ENCODE assay signal across 12 mouse cellular contexts in the genomic region with DNA sequence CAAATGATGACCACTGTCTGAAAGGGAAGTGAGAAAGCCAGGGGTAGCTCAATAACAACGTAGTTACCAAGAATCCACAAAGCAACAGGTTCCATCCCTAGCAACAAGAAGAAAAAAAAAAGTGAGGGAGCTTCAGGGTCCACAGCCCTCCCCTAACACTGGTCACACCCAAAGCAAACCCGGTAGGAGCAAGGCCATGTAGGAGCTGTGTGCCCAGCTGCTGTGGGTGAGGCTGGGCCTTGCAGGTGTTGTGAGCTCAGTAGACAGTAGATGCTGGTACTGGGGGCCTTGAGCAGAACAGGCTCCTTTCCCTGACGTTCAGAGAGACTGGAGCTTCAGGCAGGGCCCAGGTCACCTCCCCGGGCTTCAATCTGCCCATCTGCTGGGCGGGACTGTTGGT. TPM values are rescaled to one million over a fixed set of nuclear protein-coding genes. Genes with fewer than 3 reads are reported as not detected.
DNase-seq lines count a peak whose midpoint lies in the region; ATAC-seq and TF ChIP-seq lines count a peak whose summit lies in the region.
"Had no signal": no experiment of that assay in that cellular context is flagged by ENCODE, and none has a peak within 500 bp of the region (broad histone marks: within the 10 kb centered on the region; RNA-seq: fewer than 3 reads in every experiment).

No protein-coding gene starts in this region.

- H3K27me3 ChIP-seq in intestine, embryonic 14.5 days (replicated peaks; ENCODE audit: control insufficient read depth, insufficient read depth, low read length): no peaks in the 10 kb centered on the region
- no peaks in the 10 kb centered on the region for H3K27me3 ChIP-seq in intestine, postnatal 0 days (replicated peaks; ENCODE audit: control insufficient read depth, insufficient read depth, low read length)
- no peaks in the 10 kb centered on the region for H3K27me3 ChIP-seq in testis, adult 2 months (ENCODE audit: control insufficient read depth, insufficient read depth, low read length)
- no peaks in the 10 kb centered on the region for H3K27me3 ChIP-seq in hindbrain, postnatal 0 days (ENCODE audit: insufficient read depth, low read length)
- no peaks in the 10 kb centered on the region for H3K27me3 ChIP-seq in stomach, postnatal 0 days (ENCODE audit: control insufficient read depth, insufficient read depth, low read length)
- H3K27me3 ChIP-seq: embryonic facial prominence, embryonic 12.5 days had no signal

- peak; percentile 17; the same call in 1 of the 2 replicates for ATAC-seq in intestine, embryonic 14.5 days (replicated peaks; ENCODE audit: low FRiP score, low TSS enrichment, low read depth)
- ATAC-seq in intestine, postnatal 0 days: no peak
- ATAC-seq in hindbrain, postnatal 0 days: no peak
- peak; percentile 24; the same call in 1 of the 2 replicates for ATAC-seq in stomach, postnatal 0 days (ENCODE audit: low FRiP score, low TSS enrichment)

- WGBS in intestine, embryonic 14.5 days: 59% methylated on average over 5 of the region's 5 CpGs
- 39% methylated on average over 5 of the region's 5 CpGs for WGBS in intestine, postnatal 0 days
- WGBS in hindbrain, postnatal 0 days: 71% methylated on average over 5 of the region's 5 CpGs
- WGBS in stomach, postnatal 0 days: 54% methylated on average over 5 of the region's 5 CpGs

- H3K4me3 ChIP-seq in intestine, embryonic 14.5 days (ENCODE audit: low read depth, low read length): no peak overlapping the region
- H3K4me3 ChIP-seq in intestine, postnatal 0 days (ENCODE audit: low read depth, low read length): no peak overlapping the region
- H3K4me3 ChIP-seq in testis, adult 2 months (ENCODE audit: control insufficient read depth, low read depth, low read length): peak overlapping the region; percentile 69
- H3K4me3 ChIP-seq in hindbrain, postnatal 0 days (ENCODE audit: low read length): no peak overlapping the region
- no peak overlapping the region for H3K4me3 ChIP-seq in stomach, postnatal 0 days (ENCODE audit: low read depth, low read length)
- H3K4me3 ChIP-seq: embryonic facial prominence, embryonic 12.5 days had no signal

- no peak for TF ChIP-seq POLR2A in testis, adult 2 months (IDR thresholded peaks at IDR 0.05; ENCODE audit: control insufficient read depth, low read depth, low read length)

- no peak for DNase-seq in intestine, embryonic 14.5 days (ENCODE audit: low spot score)
- no peak for DNase-seq in testis, postnatal 14 days (ENCODE audit: low spot score)
- DNase-seq in hindbrain, postnatal 0 days (ENCODE audit: low spot score): no peak
- DNase-seq in stomach, postnatal 0 days (ENCODE audit: low spot score): no peak
- no peak for DNase-seq in kidney, postnatal 4 days
- no peak for DNase-seq in adrenal gland, postnatal 14 days

- H3K4me1 ChIP-seq in intestine, embryonic 14.5 days (replicated peaks; ENCODE audit: control insufficient read depth, insufficient read depth, low read length): 0 out of 2 replicates have a peak, but pooled peaks cover 4% of the 10 kb centered on the region
- no peaks in the 10 kb centered on the region for H3K4me1 ChIP-seq in intestine, postnatal 0 days (replicated peaks; ENCODE audit: control insufficient read depth, insufficient read depth, low read length)
- H3K4me1 ChIP-seq in testis, adult 2 months (ENCODE audit: control insufficient read depth, insufficient read depth, low read length): peaks cover 12% of the 10 kb centered on the region
- H3K4me1 ChIP-seq in hindbrain, postnatal 0 days (ENCODE audit: insufficient read depth, low read length): no peaks in the 10 kb centered on the region
- H3K4me1 ChIP-seq in stomach, postnatal 0 days (replicated peaks; ENCODE audit: control insufficient read depth, insufficient read depth): no peaks in the 10 kb centered on the region

- no peak for TF ChIP-seq CTCF in intestine, postnatal 0 days (IDR thresholded peaks at IDR 0.05; ENCODE audit: low read depth)
- TF ChIP-seq CTCF in testis, adult 2 months (IDR thresholded peaks at IDR 0.05; ENCODE audit: control insufficient read depth, insufficient read depth, insufficient replicate concordance, low read depth, low read length): no peak
- TF ChIP-seq CTCF in hindbrain, postnatal 0 days (IDR thresholded peaks at IDR 0.05; ENCODE audit: low read depth): no peak
- no peak for TF ChIP-seq CTCF in stomach, postnatal 0 days (IDR thresholded peaks at IDR 0.05; ENCODE audit: low read depth)

- H3K36me3 ChIP-seq in intestine, embryonic 14.5 days (ENCODE audit: control insufficient read depth, insufficient read depth, low read length): no peaks in the 10 kb centered on the region
- H3K36me3 ChIP-seq in intestine, postnatal 0 days (ENCODE audit: control insufficient read depth, insufficient read depth): no peaks in the 10 kb centered on the region
- H3K36me3 ChIP-seq in testis, adult 2 months (ENCODE audit: control insufficient read depth, insufficient read depth, low read length): no peaks in the 10 kb centered on the region
- H3K36me3 ChIP-seq in hindbrain, postnatal 0 days (ENCODE audit: insufficient read depth, low read length): no peaks in the 10 kb centered on the region
- no peaks in the 10 kb centered on the region for H3K36me3 ChIP-seq in stomach, postnatal 0 days (ENCODE audit: control insufficient read depth, insufficient read depth, low read length)
- H3K36me3 ChIP-seq: embryonic facial prominence, embryonic 12.5 days had no signal

- H3K4me2 ChIP-seq in intestine, embryonic 14.5 days (ENCODE audit: low read length): no peak overlapping the region
- no peak overlapping the region for H3K4me2 ChIP-seq in intestine, postnatal 0 days (replicated peaks; ENCODE audit: low read depth)
- no peak overlapping the region for H3K4me2 ChIP-seq in hindbrain, postnatal 0 days (ENCODE audit: low read depth, low read length)
- no peak overlapping the region for H3K4me2 ChIP-seq in stomach, postnatal 0 days (replicated peaks; ENCODE audit: low read depth)
- H3K4me2 ChIP-seq: embryonic facial prominence, embryonic 12.5 days had no signal

- H3K9me3 ChIP-seq in intestine, embryonic 14.5 days (ENCODE audit: control insufficient read depth, low read length): no peaks in the 10 kb centered on the region
- no peaks in the 10 kb centered on the region for H3K9me3 ChIP-seq in intestine, postnatal 0 days (ENCODE audit: control insufficient read depth)
- no peaks in the 10 kb centered on the region for H3K9me3 ChIP-seq in hindbrain, postnatal 0 days (ENCODE audit: low read length)
- no peaks in the 10 kb centered on the region for H3K9me3 ChIP-seq in stomach, postnatal 0 days (ENCODE audit: control insufficient read depth, low read length)
- H3K9me3 ChIP-seq: embryonic facial prominence, embryonic 12.5 days had no signal

- TF ChIP-seq EP300 in stomach, postnatal 0 days (optimal IDR thresholded peaks at IDR 0.05): no peak

- H3K9ac ChIP-seq in intestine, embryonic 14.5 days (ENCODE audit: low read length): no peak overlapping the region
- H3K9ac ChIP-seq in intestine, postnatal 0 days (ENCODE audit: low read depth, low read length): no peak overlapping the region
- no peak overlapping the region for H3K9ac ChIP-seq in hindbrain, postnatal 0 days (replicated peaks; ENCODE audit: low read length)
- no peak overlapping the region for H3K9ac ChIP-seq in stomach, postnatal 0 days (ENCODE audit: low read length)
- H3K9ac ChIP-seq: embryonic facial prominence, embryonic 12.5 days had no signal

- H3K27ac ChIP-seq in intestine, embryonic 14.5 days (ENCODE audit: low read depth): no peak overlapping the region
- no peak overlapping the region for H3K27ac ChIP-seq in intestine, postnatal 0 days (ENCODE audit: low read depth, low read length)
- H3K27ac ChIP-seq in testis, adult 2 months (ENCODE audit: control insufficient read depth, insufficient read depth, low read depth, low read length): no peak overlapping the region
- H3K27ac ChIP-seq in hindbrain, postnatal 0 days: 0 out of 2 replicates have a peak overlapping the region, but pooled peaks have one; percentile 12
- H3K27ac ChIP-seq in stomach, postnatal 0 days (replicated peaks): no peak overlapping the region
- H3K27ac ChIP-seq: embryonic facial prominence, embryonic 12.5 days had no signal

RNA-seq across cellular contexts. Expression of a gene that starts 36.0 kb away (rescaled TPM):
- polyA plus RNA-seq in intestine, embryonic 14.5 days (2014; fragmentation: Nextera tagmentation; extraction: Ambion mirVana): 3.1 and 3.3 TPM in 2 replicates
- 1.8 and 1.9 TPM in 2 replicates for polyA plus RNA-seq in intestine, postnatal 0 days (2015; fragmentation: Nextera tagmentation; extraction: Ambion mirVana)
- polyA plus RNA-seq in testis, adult 2 months (2012; rRNA removed): 2.1 and 2.5 TPM in 2 replicates
- 134 and 141 TPM in 2 replicates for total RNA-seq in hindbrain, postnatal 0 days (2014; rRNA removed)
- polyA plus RNA-seq in hindbrain, postnatal 0 days (2015; fragmentation: Nextera tagmentation; extraction: Ambion mirVana): 94.1 and 96.2 TPM in 2 replicates
- polyA plus RNA-seq in stomach, postnatal 0 days (2015; fragmentation: Nextera tagmentation; extraction: Ambion mirVana): 1.5 and 1.7 TPM in 2 replicates
- total RNA-seq in adrenal gland, postnatal 14 days (2021): 3.9 and 6.0 TPM in 2 replicates
- total RNA-seq: heart, postnatal 25 days; megakaryocyte-erythroid progenitor cell, adult 5-6 weeks had no signal
- polyA plus RNA-seq: CD4-positive, CD25-positive, alpha-beta regulatory T cell, adult 4 months had no signal

RNA-seq across cellular contexts. Expression of a gene that starts 36.1 kb away (rescaled TPM):
- 4.3 and 4.6 TPM in 2 replicates for polyA plus RNA-seq in intestine, embryonic 14.5 days (2014; fragmentation: Nextera tagmentation; extraction: Ambion mirVana)
- 0.70 and 1.1 TPM in 2 replicates for polyA plus RNA-seq in intestine, postnatal 0 days (2015; fragmentation: Nextera tagmentation; extraction: Ambion mirVana)
- 2.9 TPM in 2 replicates for polyA plus RNA-seq in testis, adult 2 months (2012; rRNA removed)
- 5.9 and 6.3 TPM in 2 replicates for total RNA-seq in hindbrain, postnatal 0 days (2014; rRNA removed)
- polyA plus RNA-seq in hindbrain, postnatal 0 days (2015; fragmentation: Nextera tagmentation; extraction: Ambion mirVana): 0.96 and 1.4 TPM in 2 replicates
- polyA plus RNA-seq in stomach, postnatal 0 days (2015; fragmentation: Nextera tagmentation; extraction: Ambion mirVana): 1.5 and 2.0 TPM in 2 replicates
- total RNA-seq in adrenal gland, postnatal 14 days (2021): 25.3 and 33.2 TPM in 2 replicates

Comparison
In these comparisons a context has a peak if more than half of its experiments do, and no peak if none do; other contexts are left out.
1. ATAC-seq: peak in intestine, embryonic 14.5 days (single experiment) and stomach, postnatal 0 days (single experiment); none in intestine, postnatal 0 days (single experiment) and hindbrain, postnatal 0 days (single experiment).
2. RNA of a gene that starts 36.0 kb away (polyA plus RNA-seq): 94.1 to 96.2 TPM in hindbrain, postnatal 0 days; 3.1 to 3.3 TPM in intestine, embryonic 14.5 days, 2.1 to 2.5 TPM in testis, adult 2 months, 1.8 to 1.9 TPM in intestine, postnatal 0 days and 1.5 to 1.7 TPM in stomach, postnatal 0 days; every median in the first group is over 10 times any median in the second.